Mouse (Mus musculus): Measurements from ENCODE around the gene Trpd52l3. TPM values are rescaled to one million over a fixed set of nuclear protein-coding genes. Genes with fewer than 3 reads are reported as not detected.
"Not testable (repeated sequence)": the region's sequence is repeated elsewhere in the genome, so short reads cannot be mapped to it uniquely, and the experiment has no call there.

Trpd52l3 gene
- polyA plus RNA-seq, 1 experiment from 2014 or later: not detected

GRCm38 (mm10) chr19:30000406-30001365, 2.9 kb upstream of the Trpd52l3 start:
- H3K9ac ChIP-seq: no peak overlapping the region
- H3K4me3 ChIP-seq: no peak overlapping the region
- no peak overlapping the region for H3K4me2 ChIP-seq
- no peaks in the 10 kb centered on the region for H3K36me3 ChIP-seq
- H3K27ac ChIP-seq: no peak overlapping the region
- H3K27me3 ChIP-seq: no peaks in the 10 kb centered on the region
- 56% methylated on average over 12 of the region's 12 CpGs for WGBS
- ATAC-seq (ENCODE audit: borderline replicate concordance, extremely low read depth, low FRiP score, low TSS enrichment): no peak
- H3K4me1 ChIP-seq: no peaks in the 10 kb centered on the region
- no peaks in the 10 kb centered on the region for H3K9me3 ChIP-seq

DNA sequence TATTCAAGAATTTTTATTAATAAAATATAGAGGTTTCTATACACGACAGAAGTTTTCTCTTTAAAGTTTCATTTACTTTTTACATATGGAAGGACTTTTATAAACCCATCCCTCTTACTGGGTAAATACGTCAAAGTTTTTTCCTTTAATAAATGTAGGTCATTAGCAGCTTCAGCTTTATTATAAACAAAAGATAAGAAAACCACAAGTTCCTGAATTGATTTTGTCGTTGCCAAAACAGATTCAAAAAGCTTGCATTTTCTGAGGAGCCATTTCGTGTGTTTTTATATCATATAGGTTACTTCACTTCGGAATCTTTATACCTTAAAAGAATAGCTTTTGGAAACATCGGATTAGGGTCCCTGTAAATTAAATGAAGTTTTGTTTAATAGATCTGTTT, 2.0 kb upstream of the Trpd52l3 start:
- WGBS: 57% methylated on average over 6 of the region's 6 CpGs
- H3K4me2 ChIP-seq: no peak overlapping the region
- no peaks in the 10 kb centered on the region for H3K9me3 ChIP-seq
- H3K4me3 ChIP-seq: no peak overlapping the region
- H3K36me3 ChIP-seq: no peaks in the 10 kb centered on the region
- H3K27me3 ChIP-seq: no peaks in the 10 kb centered on the region
- no peak overlapping the region for H3K9ac ChIP-seq
- H3K4me1 ChIP-seq: no peaks in the 10 kb centered on the region
- ATAC-seq (ENCODE audit: borderline replicate concordance, extremely low read depth, low FRiP score, low TSS enrichment): no peak
- H3K27ac ChIP-seq: no peak overlapping the region

- 76% methylated on average over 3 of the region's 3 CpGs for WGBS
- Histone ChIP-seq H3K4me1 (no peaks in the 10 kb centered on the region), H3K27ac (no peak overlapping the region), H3K4me3 (no peak overlapping the region), H3K9ac (no peak overlapping the region), H3K27me3 (no peaks in the 10 kb centered on the region), H3K36me3 (no peaks in the 10 kb centered on the region), H3K4me2 (no peak overlapping the region), H3K9me3 (no peaks in the 10 kb centered on the region)
- no peak for ATAC-seq (ENCODE audit: borderline replicate concordance, extremely low read depth, low FRiP score, low TSS enrichment)
Measured at GRCm38 (mm10) chr19:30006371-30006770, 2.8 kb downstream of the Trpd52l3 start.

DNA sequence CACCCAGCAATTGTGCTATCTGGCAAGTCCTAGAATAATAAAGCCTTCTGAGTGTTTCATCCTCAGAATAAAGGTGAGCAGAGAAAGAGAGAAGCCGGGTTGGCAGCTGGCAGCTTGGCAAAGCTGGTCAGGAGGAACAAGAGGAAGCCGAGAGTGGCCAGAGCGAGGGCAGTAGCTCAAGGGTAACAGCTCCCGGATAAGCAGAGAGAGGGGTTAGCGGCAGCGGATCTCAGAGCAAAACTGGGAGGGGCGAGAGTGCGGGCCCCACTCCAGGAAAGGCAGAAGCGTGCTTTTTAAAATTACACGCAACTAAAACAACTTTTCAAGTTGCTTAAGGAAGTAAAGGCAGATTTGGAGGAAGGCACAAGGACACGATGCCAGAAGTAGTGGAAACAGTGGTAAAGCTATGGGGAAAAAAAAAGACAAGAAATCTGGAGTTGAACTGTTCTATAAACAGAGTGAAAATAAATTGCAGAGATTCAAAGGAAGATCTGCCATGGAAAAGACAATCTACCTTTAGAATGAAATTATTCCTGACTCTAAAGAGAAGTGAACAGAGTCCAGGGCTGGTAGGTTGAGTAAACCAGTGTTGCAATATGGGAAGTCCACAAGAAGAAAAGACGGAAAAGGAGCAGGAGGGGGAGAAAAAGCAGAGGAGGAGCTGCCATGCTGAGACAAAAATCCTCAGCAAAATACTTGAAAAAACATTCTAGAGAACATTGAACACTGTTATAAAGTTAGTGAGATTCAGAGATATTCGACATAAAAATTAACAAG, 7.1 kb downstream of the Trpd52l3 start:
- H3K27me3 ChIP-seq: no peaks in the 10 kb centered on the region
- WGBS: 49% methylated on average over 13 of the region's 13 CpGs
- H3K27ac ChIP-seq: no peak overlapping the region
- H3K36me3 ChIP-seq: no peaks in the 10 kb centered on the region
- no peak for ATAC-seq (ENCODE audit: borderline replicate concordance, extremely low read depth, low FRiP score, low TSS enrichment)
- no peak overlapping the region for H3K9ac ChIP-seq
- no peaks in the 10 kb centered on the region for H3K9me3 ChIP-seq
- H3K4me2 ChIP-seq: peak overlapping the region; percentile 11; the same call in 1 of the 2 replicates
- H3K4me3 ChIP-seq: no peak overlapping the region
- no peaks in the 10 kb centered on the region for H3K4me1 ChIP-seq

DNA sequence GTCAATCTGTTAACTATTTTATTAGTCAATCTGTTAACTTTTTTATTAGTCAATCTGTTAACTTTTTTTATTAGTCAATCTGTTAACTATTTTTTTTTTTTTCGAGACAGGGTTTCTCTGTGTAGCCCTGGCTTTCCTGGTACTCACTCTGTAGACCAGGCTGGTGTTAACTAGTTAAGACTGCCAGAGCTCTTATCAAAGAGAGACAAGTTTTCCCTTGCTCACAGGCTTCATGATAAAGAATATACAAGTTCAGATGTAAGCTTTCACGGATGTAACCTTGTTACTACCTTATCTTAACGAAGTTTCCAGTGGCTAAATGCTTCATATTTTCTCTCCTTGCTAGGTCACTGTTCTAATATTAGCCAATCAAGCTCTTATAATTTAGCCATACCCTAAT, 10.7 kb downstream of the Trpd52l3 start:
- no peak overlapping the region for H3K4me2 ChIP-seq
- H3K4me3 ChIP-seq: no peak overlapping the region
- H3K9me3 ChIP-seq: no peaks in the 10 kb centered on the region
- 69% methylated on average over 3 of the region's 3 CpGs for WGBS
- no peaks in the 10 kb centered on the region for H3K36me3 ChIP-seq
- no peaks in the 10 kb centered on the region for H3K27me3 ChIP-seq
- no peak for ATAC-seq (ENCODE audit: borderline replicate concordance, extremely low read depth, low FRiP score, low TSS enrichment)
- no peaks in the 10 kb centered on the region for H3K4me1 ChIP-seq
- H3K27ac ChIP-seq: no peak overlapping the region
- H3K9ac ChIP-seq: no peak overlapping the region

GRCm38 (mm10) chr19:30016156-30016555, 12.6 kb downstream of the Trpd52l3 start:
- no peak overlapping the region for H3K9ac ChIP-seq
- no peaks in the 10 kb centered on the region for H3K27me3 ChIP-seq
- no peak for ATAC-seq (ENCODE audit: borderline replicate concordance, extremely low read depth, low FRiP score, low TSS enrichment)
- H3K36me3 ChIP-seq: no peaks in the 10 kb centered on the region
- H3K27ac ChIP-seq: no peak overlapping the region
- WGBS: 49% methylated on average over 6 of the region's 6 CpGs
- no peak overlapping the region for H3K4me2 ChIP-seq
- no peaks in the 10 kb centered on the region for H3K4me1 ChIP-seq
- H3K9me3 ChIP-seq: no peaks in the 10 kb centered on the region
- H3K4me3 ChIP-seq: no peak overlapping the region

GRCm38 (mm10) chr19:30023419-30023818, 19.8 kb downstream of the Trpd52l3 start:
- not testable (repeated sequence) for ATAC-seq (ENCODE audit: borderline replicate concordance, extremely low read depth, low FRiP score, low TSS enrichment); H3K36me3 ChIP-seq; H3K4me2 ChIP-seq; H3K27me3 ChIP-seq; H3K4me1 ChIP-seq; H3K9ac ChIP-seq; H3K9me3 ChIP-seq; H3K27ac ChIP-seq; H3K4me3 ChIP-seq
- WGBS: 88% methylated on average over 10 of the region's 10 CpGs

GRCm38 (mm10) chr19:30029002-30029710, 25.6 kb downstream of the Trpd52l3 start:
- H3K9ac ChIP-seq: no peak overlapping the region

GRCm38 (mm10) chr19:30029894-30030635, 26.5 kb downstream of the Trpd52l3 start, which contains the start of gene Uhrf2:
Gene Uhrf2, plus strand, starts transcription at chr19:30030513.
- Histone ChIP-seq H3K4me3 (peak within 1 kb of the TSS; percentile 96), H3K27me3 (no peaks in the 10 kb centered on the region), H3K27ac (peak within 1 kb of the TSS; percentile 94), H3K9ac (peak within 1 kb of the TSS; percentile 99), H3K4me1 (peaks cover 30% of the 10 kb centered on the region), H3K9me3 (no peaks in the 10 kb centered on the region), H3K36me3 (no peaks in the 10 kb centered on the region), H3K4me2 (peak within 1 kb of the TSS; percentile 82)
- WGBS: 3% methylated on average over 74 of the region's 74 CpGs
- peak; percentile 97 for ATAC-seq (ENCODE audit: borderline replicate concordance, extremely low read depth, low FRiP score, low TSS enrichment)

More at GRCm38 (mm10) chr19:30029002-30029710, 25.6 kb downstream of the Trpd52l3 start:
- Histone ChIP-seq H3K4me2 (peak overlapping the region; percentile 82; the same call in 1 of the 2 replicates), H3K9me3 (no peaks in the 10 kb centered on the region), H3K36me3 (no peaks in the 10 kb centered on the region), H3K27me3 (no peaks in the 10 kb centered on the region), H3K4me1 (peaks cover 24% of the 10 kb centered on the region), H3K4me3 (no peak overlapping the region), H3K27ac (no peak overlapping the region)
- 52% methylated on average over 11 of the region's 11 CpGs for WGBS
- no peak for ATAC-seq (ENCODE audit: borderline replicate concordance, extremely low read depth, low FRiP score, low TSS enrichment)

GRCm38 (mm10) chr19:30030636-30031467, 27.3 kb downstream of the Trpd52l3 start:
- Histone ChIP-seq H3K4me1 (peaks cover 34% of the 10 kb centered on the region), H3K27ac (peak overlapping the region; percentile 94), H3K4me2 (peak overlapping the region; percentile 82), H3K9me3 (no peaks in the 10 kb centered on the region), H3K4me3 (peak overlapping the region; percentile 96), H3K27me3 (no peaks in the 10 kb centered on the region), H3K36me3 (no peaks in the 10 kb centered on the region), H3K9ac (peak overlapping the region; percentile 99)
- WGBS: under 1% methylated on average over 86 of the region's 92 CpGs
- peak; percentile 58 for ATAC-seq (ENCODE audit: borderline replicate concordance, extremely low read depth, low FRiP score, low TSS enrichment)
